Mouse (Mus musculus) heart, adult 2 months (tissue): ENCODE measurements around the gene Adgrg5. TPM values are rescaled to one million over a fixed set of nuclear protein-coding genes. Genes with fewer than 3 reads are reported as not detected.

Experiments
- DNase-seq, 2 experiments: peaks; one replicate each; pipeline ENCODE4 v3.0.0; 2021
- H3K27ac ChIP-seq: fragments of 200-600 bp; 2 replicates; pipeline ENCODE4 v1.8.1; 2022
- H3K27me3 ChIP-seq: fragments of 200-500 bp; 2 replicates; pipeline ENCODE4 v1.6.1; 2012; ENCODE audit warnings: mild to moderate bottlenecking, low read length, inconsistent platforms, mixed read lengths; ENCODE audit not compliant: control insufficient read depth, insufficient read depth
- H3K36me3 ChIP-seq: fragments of 200-500 bp; 2 replicates; pipeline ENCODE4 v1.6.1; 2012; ENCODE audit warnings: low read length, inconsistent platforms; ENCODE audit not compliant: control insufficient read depth, insufficient read depth
- H3K4me1 ChIP-seq: fragments of 200-500 bp; 2 replicates; pipeline ENCODE4 v1.6.1; 2011; ENCODE audit warnings: low read length; ENCODE audit not compliant: control insufficient read depth, insufficient read depth
- H3K4me3 ChIP-seq: fragments of 200-600 bp; 2 replicates; pipeline ENCODE4 v1.8.1; 2022
- H3K79me2 ChIP-seq: fragments of 200-500 bp; replicated peaks from 2 replicates; pipeline ENCODE4 v1.6.1; 2012; ENCODE audit warnings: mild to moderate bottlenecking, inconsistent platforms, low read length, moderate library complexity, mixed read lengths; ENCODE audit not compliant: control insufficient read depth, insufficient read depth
- H3K9ac ChIP-seq: fragments of 200-500 bp; 2 replicates; pipeline ENCODE4 v1.6.1; 2012; ENCODE audit warnings: low read depth, mild to moderate bottlenecking, control low read depth, inconsistent platforms, low read length, mixed read lengths
- CTCF ChIP-seq: fragments of 200-600 bp; IDR thresholded peaks from 2 replicates; pipeline ENCODE4 v1.8.1; 2022; ENCODE audit warnings: antibody characterized with exemption, mild to moderate bottlenecking, moderate library complexity
- EP300 ChIP-seq: fragments of 200-500 bp; IDR thresholded peaks from 2 replicates; pipeline ENCODE4 v1.6.1; 2011; ENCODE audit warnings: low read depth, low read length, control low read depth; ENCODE audit not compliant: insufficient read depth
- POLR2A ChIP-seq: fragments of 200-500 bp; IDR thresholded peaks from 2 replicates; pipeline ENCODE4 v1.6.1; 2011; ENCODE audit warnings: mild to moderate bottlenecking, low read depth, low read length, control low read depth; ENCODE audit not compliant: insufficient read depth
- WGBS: fragments of 180-500 bp; shearing (Covaris S2); methylation state at CpG from one replicate; pipeline ENCODE4 v1.1.7; 2018; 5-methylcytosine and 5-hydroxymethylcytosine counted together
- intact Hi-C: fragments of 180-260 bp; cut with DNase I; formaldehyde crosslinking; loops from one replicate; pipeline ENCODE4 v1.15.1; 2025
- polyA plus RNA-seq: library from polyadenylated mRNA; depleted of rRNA; stranded (reverse); fragments of >200 nt; gene quantifications from 2 replicates; pipeline ENCODE4 v1.2.3, GENCODE M21; 2012
- total RNA-seq, 2 experiments: library from RNA; stranded (reverse); gene quantifications; 2 replicates each; pipeline ENCODE4 v1.2.3; 2021

Adgrg5 gene
- total and polyA plus RNA-seq, 3 experiments: 0.08 to 0.62 (median 0.27) TPM

DNA sequence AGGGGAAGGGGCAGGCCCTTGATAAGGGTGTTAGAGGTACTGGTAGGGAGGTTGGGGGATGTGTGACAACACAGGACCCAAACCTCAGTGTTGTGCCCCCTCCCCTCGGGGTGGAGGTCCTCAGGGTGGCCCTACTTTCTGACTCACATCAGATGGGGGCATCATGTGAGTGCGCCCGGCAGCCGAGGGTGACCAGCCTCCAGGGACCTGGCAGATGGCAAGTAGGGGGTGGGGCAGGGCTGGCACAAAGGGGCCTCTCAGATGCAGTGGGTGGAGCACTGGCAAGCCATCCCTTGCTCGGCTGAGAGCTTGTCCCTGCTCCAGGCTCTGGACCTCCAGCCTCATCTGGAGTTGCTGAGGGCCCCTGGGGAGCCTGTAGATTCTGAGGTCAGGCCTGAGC, 63.2 kb downstream of the Adgrg5 start:
- H3K4me3 ChIP-seq: peak overlapping the region; percentile 57
- no peak for TF ChIP-seq EP300

DNA sequence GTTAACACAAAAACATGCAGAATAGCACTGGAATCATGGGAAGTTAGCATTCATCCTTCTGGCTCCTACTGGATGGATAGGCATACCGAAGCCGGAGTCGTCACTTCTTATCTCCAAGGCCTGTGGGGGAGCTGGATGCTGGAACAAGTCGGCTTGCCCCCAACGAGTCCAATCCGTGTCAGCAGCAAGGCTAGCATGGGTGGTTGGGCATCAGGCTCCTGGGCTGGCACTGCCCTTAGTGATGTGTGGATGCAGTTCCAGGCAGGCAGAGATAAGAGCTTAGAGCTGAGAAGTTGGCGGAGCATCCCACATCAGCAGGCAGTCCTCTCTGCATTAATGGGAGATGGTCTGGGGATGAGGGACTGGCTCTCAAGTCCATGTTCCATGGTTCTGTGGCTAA, 64.1 kb downstream of the Adgrg5 start:
- Histone ChIP-seq H3K27me3 (no peaks in the 10 kb centered on the region), H3K9ac (peak overlapping the region; percentile 36), H3K4me3 (peak overlapping the region; percentile 57), H3K4me1 (peaks cover 25% of the 10 kb centered on the region), H3K79me2 (no peaks in the 10 kb centered on the region), H3K27ac (peak overlapping the region; percentile 93), H3K36me3 (no peaks in the 10 kb centered on the region)
- no peak for DNase-seq
- TF ChIP-seq EP300: no peak
- TF ChIP-seq CTCF: no peak
- no peak for TF ChIP-seq POLR2A
- intact Hi-C loops: no loop called here
- 32% methylated on average over 7 of the region's 7 CpGs for whole genome bisulfite sequencing

More for the DNA sequence above, 63.2 kb downstream of the Adgrg5 start:
- Histone ChIP-seq H3K4me1 (peaks cover 20% of the 10 kb centered on the region), H3K27me3 (no peaks in the 10 kb centered on the region), H3K27ac (peak overlapping the region; percentile 93), H3K36me3 (no peaks in the 10 kb centered on the region), H3K79me2 (no peaks in the 10 kb centered on the region), H3K9ac (peak overlapping the region; percentile 69)
- DNase-seq: peak in 1 of 2 experiments; percentile 42
- WGBS: 36% methylated on average over 5 of the region's 5 CpGs
- intact Hi-C loops: no loop called here

- Histone ChIP-seq H3K9ac (no peak overlapping the region), H3K27ac (peak overlapping the region; percentile 93), H3K36me3 (no peaks in the 10 kb centered on the region), H3K79me2 (no peaks in the 10 kb centered on the region), H3K4me3 (no peak overlapping the region), H3K27me3 (no peaks in the 10 kb centered on the region), H3K4me1 (peaks cover 28% of the 10 kb centered on the region)
- TF ChIP-seq EP300 (no peak), POLR2A (no peak), CTCF (no peak)
- no peak for DNase-seq
- 66% methylated on average over 6 of the region's 6 CpGs for WGBS
- intact Hi-C loops: no loop called here
These were observed 65.1 kb downstream of the Adgrg5 start for GRCm38 (mm10) chr8:94988619-94989018.

GRCm38 (mm10) chr8:94989711-94990110, 66.2 kb downstream of the Adgrg5 start:
- intact Hi-C loops: no loop called here
- Histone ChIP-seq H3K36me3 (no peaks in the 10 kb centered on the region), H3K27ac (peak overlapping the region; percentile 93), H3K27me3 (no peaks in the 10 kb centered on the region), H3K79me2 (no peaks in the 10 kb centered on the region), H3K9ac (no peak overlapping the region), H3K4me1 (peaks cover 26% of the 10 kb centered on the region), H3K4me3 (no peak overlapping the region)
- 68% methylated on average over 4 of the region's 4 CpGs for WGBS
- no peak for TF ChIP-seq CTCF
- TF ChIP-seq EP300: no peak
- TF ChIP-seq POLR2A: no peak
- no peak for DNase-seq

- Histone ChIP-seq H3K36me3 (no peaks in the 10 kb centered on the region), H3K9ac (no peak overlapping the region), H3K4me1 (peaks cover 26% of the 10 kb centered on the region), H3K27ac (peak overlapping the region; percentile 93), H3K27me3 (no peaks in the 10 kb centered on the region), H3K4me3 (no peak overlapping the region), H3K79me2 (no peaks in the 10 kb centered on the region)
- intact Hi-C loops: no loop called here
- TF ChIP-seq POLR2A: no peak
- TF ChIP-seq CTCF: no peak
- no peak for TF ChIP-seq EP300
- no peak for DNase-seq
- 70% methylated on average over 11 of the region's 11 CpGs for WGBS
These were observed 67.3 kb downstream of the Adgrg5 start for GRCm38 (mm10) chr8:94990598-94991453.

DNA sequence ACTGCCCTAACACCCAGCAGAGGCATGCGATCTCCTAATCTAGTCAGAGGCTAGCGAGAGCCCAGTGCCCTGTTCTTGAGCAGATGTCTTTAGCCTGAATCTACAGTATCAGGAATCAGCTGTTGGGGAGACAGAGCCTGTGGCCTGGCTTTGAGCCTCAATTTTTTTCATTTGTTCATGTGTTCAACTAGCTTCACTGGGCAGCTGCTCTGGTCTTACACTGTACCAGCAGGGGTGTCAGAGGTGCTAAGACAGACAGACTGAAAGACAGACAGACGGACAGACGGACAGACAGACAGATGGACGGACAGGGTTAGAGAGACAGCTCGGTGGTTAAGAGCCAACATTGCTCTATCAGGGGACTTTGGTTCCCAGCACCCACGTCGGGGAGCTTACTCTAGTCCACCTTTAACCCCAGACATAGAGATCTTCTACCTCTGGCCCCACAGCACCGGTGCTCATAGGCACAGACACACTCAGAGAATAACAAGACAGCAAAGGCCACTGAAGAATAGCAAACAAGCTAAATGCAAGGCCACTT, 68.0 kb downstream of the Adgrg5 start:
- no peak for TF ChIP-seq CTCF
- no peak for TF ChIP-seq EP300
- TF ChIP-seq POLR2A: no peak
- Histone ChIP-seq H3K27me3 (no peaks in the 10 kb centered on the region), H3K4me1 (peaks cover 26% of the 10 kb centered on the region), H3K9ac (no peak overlapping the region), H3K36me3 (no peaks in the 10 kb centered on the region), H3K79me2 (no peaks in the 10 kb centered on the region), H3K4me3 (no peak overlapping the region), H3K27ac (peak overlapping the region; percentile 93)
- WGBS: 73% methylated on average over 9 of the region's 9 CpGs
- intact Hi-C loops: no loop called here
- DNase-seq: no peak
